ENCODE assay signal across 18 mouse cellular contexts in the genomic region with DNA sequence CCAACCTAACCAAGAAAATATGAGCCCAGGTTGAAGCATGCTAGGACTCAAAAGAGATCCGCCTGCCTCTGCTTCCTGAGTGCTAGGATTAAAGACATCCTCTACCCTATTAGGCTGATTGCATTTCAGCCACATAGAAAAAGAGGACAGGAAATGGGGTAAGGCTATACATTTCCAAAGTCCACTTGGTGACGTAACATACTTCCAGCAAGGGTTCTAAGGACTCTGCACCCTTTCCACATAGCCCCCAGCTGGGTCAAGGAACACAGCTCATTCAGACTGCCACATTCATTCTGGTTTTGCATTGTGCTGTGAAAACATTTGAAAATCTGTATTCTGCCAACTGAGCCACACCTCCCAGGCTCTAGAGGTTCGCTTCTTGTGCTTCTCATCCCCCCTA. TPM values are rescaled to one million over a fixed set of nuclear protein-coding genes. Genes with fewer than 3 reads are reported as not detected.
A peak's percentile ranks its signal among the peaks of the same experiment; 100 is the strongest.
DNase-seq lines count a peak whose midpoint lies in the region; ATAC-seq and TF ChIP-seq lines count a peak whose summit lies in the region.
"Had no signal": no experiment of that assay in that cellular context is flagged by ENCODE, and none has a peak within 500 bp of the region (broad histone marks: within the 10 kb centered on the region; RNA-seq: fewer than 3 reads in every experiment).

No protein-coding gene starts in this region.

- no peaks in the 10 kb centered on the region for H3K27me3 ChIP-seq in intestine, postnatal 0 days (replicated peaks; ENCODE audit: control insufficient read depth, insufficient read depth, low read length)
- H3K27me3 ChIP-seq in intestine, embryonic 15.5 days (replicated peaks) = no peaks in the 10 kb centered on the region
- H3K27me3 ChIP-seq: embryonic facial prominence, embryonic 12.5 days; forebrain, embryonic 13.5 days; forebrain, embryonic 15.5 days had no signal

- peak; percentile 32 for DNase-seq in yolk sac, embryonic 10.5 days (ENCODE audit: low spot score)
- DNase-seq in cerebellum, adult 8-10 months = no peak
- no peak for DNase-seq in gastrocnemius, postnatal 10 days
- DNase-seq: adrenal gland, adult 2 months; adrenal gland, postnatal 10 days; adrenal gland, postnatal 25 days; cerebellum, adult 11 months; cerebellum, adult 18-20 months; cerebellum, adult 9-10 months; cerebellum, postnatal 10 days; cerebellum, postnatal 25 days had no signal

- H3K4me1 ChIP-seq in intestine, postnatal 0 days (replicated peaks; ENCODE audit: control insufficient read depth, insufficient read depth, low read length) = no peaks in the 10 kb centered on the region
- H3K4me1 ChIP-seq in intestine, embryonic 15.5 days (replicated peaks) = no peaks in the 10 kb centered on the region
- H3K4me1 ChIP-seq: embryonic facial prominence, embryonic 12.5 days; forebrain, embryonic 13.5 days; forebrain, embryonic 15.5 days had no signal

- no peak overlapping the region for H3K27ac ChIP-seq in intestine, postnatal 0 days (ENCODE audit: low read depth, low read length)
- H3K27ac ChIP-seq in intestine, embryonic 15.5 days = no peak overlapping the region
- H3K27ac ChIP-seq: embryonic facial prominence, embryonic 10.5 days; embryonic facial prominence, embryonic 12.5 days; forebrain, embryonic 13.5 days; forebrain, embryonic 15.5 days had no signal

- no peak overlapping the region for H3K4me3 ChIP-seq in intestine, postnatal 0 days (ENCODE audit: low read depth, low read length)
- H3K4me3 ChIP-seq in intestine, embryonic 15.5 days (replicated peaks) = no peak overlapping the region
- H3K4me3 ChIP-seq: embryonic facial prominence, embryonic 10.5 days; embryonic facial prominence, embryonic 12.5 days; forebrain, embryonic 13.5 days; forebrain, embryonic 15.5 days had no signal

- TF ChIP-seq CTCF in intestine, postnatal 0 days (IDR thresholded peaks at IDR 0.05; ENCODE audit: low read depth) = no peak

- peaks cover 17% of the 10 kb centered on the region; the same call in 1 of the 2 replicates for H3K36me3 ChIP-seq in intestine, postnatal 0 days (ENCODE audit: control insufficient read depth, insufficient read depth)
- peaks cover 4% of the 10 kb centered on the region; the same call in 1 of the 2 replicates for H3K36me3 ChIP-seq in intestine, embryonic 15.5 days

- H3K9me3 ChIP-seq in intestine, postnatal 0 days (ENCODE audit: control insufficient read depth) = peaks cover 4% of the 10 kb centered on the region; the same call in 1 of the 2 replicates
- no peaks in the 10 kb centered on the region for H3K9me3 ChIP-seq in intestine, embryonic 15.5 days
- H3K9me3 ChIP-seq: embryonic facial prominence, embryonic 12.5 days; forebrain, embryonic 15.5 days had no signal

- H3K4me2 ChIP-seq in intestine, postnatal 0 days (replicated peaks; ENCODE audit: low read depth) = no peak overlapping the region
- H3K4me2 ChIP-seq in intestine, embryonic 15.5 days (replicated peaks) = no peak overlapping the region
- H3K4me2 ChIP-seq: embryonic facial prominence, embryonic 12.5 days; forebrain, embryonic 13.5 days; forebrain, embryonic 15.5 days had no signal

- peak; percentile 59 for ATAC-seq in intestine, postnatal 0 days
- ATAC-seq in intestine, embryonic 15.5 days = no peak
- peak; percentile 54 for ATAC-seq in megakaryocyte, adult 5-6 weeks (ENCODE audit: poor library complexity, severe bottlenecking)
- ATAC-seq: forebrain, embryonic 13.5 days; forebrain, embryonic 15.5 days had no signal

- H3K9ac ChIP-seq in intestine, postnatal 0 days (ENCODE audit: low read depth, low read length) = no peak overlapping the region
- H3K9ac ChIP-seq in intestine, embryonic 15.5 days = no peak overlapping the region
- H3K9ac ChIP-seq: embryonic facial prominence, embryonic 12.5 days; forebrain, embryonic 13.5 days; forebrain, embryonic 15.5 days had no signal

- 89% methylated on average over 3 of the region's 3 CpGs for WGBS in intestine, postnatal 0 days
- WGBS in intestine, embryonic 15.5 days = 95% methylated on average over 3 of the region's 3 CpGs

RNA-seq across cellular contexts. Expression of gene Etnk1, which starts 41.9 kb away (rescaled TPM):
- polyA plus RNA-seq in intestine, postnatal 0 days (2015; fragmentation: Nextera tagmentation; extraction: Ambion mirVana) = 14.5 and 16.4 TPM in 2 replicates
- polyA plus RNA-seq in intestine, embryonic 15.5 days (2015; fragmentation: Nextera tagmentation; extraction: Ambion mirVana) = 17.9 and 18.6 TPM in 2 replicates
- total RNA-seq in megakaryocyte, adult 5-6 weeks (2015) = 40.5 and 41.2 TPM in 2 replicates
- total RNA-seq in megakaryocyte, adult 5-6 weeks (2017) = 47.6 and 53.7 TPM in 2 replicates
- 10 to 100 TPM; 16.1 to 20.3 TPM for total RNA-seq in gastrocnemius, postnatal 10 days (2021)
